Mouse (Mus musculus) duodenum, adult 2 months (tissue): ENCODE measurements around the gene Pcx. TPM values are rescaled to one million over a fixed set of nuclear protein-coding genes. Genes with fewer than 3 reads are reported as not detected.

ENCODE experiments used
- polyA plus RNA-seq: library from polyadenylated mRNA; depleted of rRNA; stranded (reverse); fragments of >200 nt; gene quantifications from 2 replicates; pipeline ENCODE4 v1.2.3, GENCODE M21; 2012; ENCODE audit warnings: low replicate concordance; rRNA removed

The Pcx gene
- 30.7 and 32.7 TPM in 2 replicates for polyA plus RNA-seq

DNA sequence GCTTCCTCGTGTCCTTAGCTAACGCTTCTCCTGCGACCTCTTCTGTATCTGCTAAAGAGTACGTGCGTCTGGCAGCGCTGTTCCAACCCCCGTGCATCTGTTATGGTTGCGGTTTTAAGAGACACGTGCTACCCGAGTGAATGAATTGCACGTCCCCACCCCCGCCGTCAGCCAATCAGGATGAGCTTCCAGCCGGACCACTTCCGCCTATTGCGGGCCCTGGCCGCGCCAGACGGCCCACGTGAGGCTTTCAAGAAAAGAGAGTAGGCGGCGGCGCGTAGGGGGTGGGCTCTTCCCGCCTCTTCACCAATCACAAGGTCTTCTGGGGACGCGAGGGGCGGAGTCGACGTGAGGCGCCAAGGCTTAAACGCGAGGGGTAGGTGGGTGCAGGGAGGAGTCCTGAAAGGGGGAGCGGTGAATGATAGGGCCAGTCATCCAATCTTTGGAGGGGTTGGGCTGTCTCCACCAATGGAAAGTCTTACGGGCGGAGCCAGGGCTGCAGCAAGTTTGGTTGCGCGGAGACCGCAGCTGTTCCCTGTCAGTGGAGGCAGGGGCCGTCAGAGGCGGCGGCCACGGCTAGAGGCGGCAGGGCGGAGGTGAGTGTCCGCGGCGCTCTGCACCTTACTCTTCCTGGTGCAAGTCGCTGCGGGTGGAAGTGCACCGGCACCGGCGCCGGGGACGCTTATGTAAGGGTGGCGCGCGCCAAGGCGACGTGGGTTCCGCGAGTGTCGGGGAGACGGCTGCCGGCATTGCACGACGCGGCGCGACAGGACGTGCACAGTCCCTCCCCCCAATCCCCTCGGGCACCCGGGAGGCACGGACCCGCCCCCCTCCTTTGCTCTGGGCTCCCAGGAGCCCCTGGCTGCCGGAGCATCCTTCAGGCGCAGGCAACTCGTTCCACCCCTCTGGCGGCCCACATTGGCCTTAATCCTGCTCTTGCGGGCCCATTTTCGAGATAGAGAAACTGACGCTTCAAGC, at the start of gene Pcx:
Gene Pcx (plus strand): TSS at position 487 of the 978 bp plus-strand sequence.

DNA sequence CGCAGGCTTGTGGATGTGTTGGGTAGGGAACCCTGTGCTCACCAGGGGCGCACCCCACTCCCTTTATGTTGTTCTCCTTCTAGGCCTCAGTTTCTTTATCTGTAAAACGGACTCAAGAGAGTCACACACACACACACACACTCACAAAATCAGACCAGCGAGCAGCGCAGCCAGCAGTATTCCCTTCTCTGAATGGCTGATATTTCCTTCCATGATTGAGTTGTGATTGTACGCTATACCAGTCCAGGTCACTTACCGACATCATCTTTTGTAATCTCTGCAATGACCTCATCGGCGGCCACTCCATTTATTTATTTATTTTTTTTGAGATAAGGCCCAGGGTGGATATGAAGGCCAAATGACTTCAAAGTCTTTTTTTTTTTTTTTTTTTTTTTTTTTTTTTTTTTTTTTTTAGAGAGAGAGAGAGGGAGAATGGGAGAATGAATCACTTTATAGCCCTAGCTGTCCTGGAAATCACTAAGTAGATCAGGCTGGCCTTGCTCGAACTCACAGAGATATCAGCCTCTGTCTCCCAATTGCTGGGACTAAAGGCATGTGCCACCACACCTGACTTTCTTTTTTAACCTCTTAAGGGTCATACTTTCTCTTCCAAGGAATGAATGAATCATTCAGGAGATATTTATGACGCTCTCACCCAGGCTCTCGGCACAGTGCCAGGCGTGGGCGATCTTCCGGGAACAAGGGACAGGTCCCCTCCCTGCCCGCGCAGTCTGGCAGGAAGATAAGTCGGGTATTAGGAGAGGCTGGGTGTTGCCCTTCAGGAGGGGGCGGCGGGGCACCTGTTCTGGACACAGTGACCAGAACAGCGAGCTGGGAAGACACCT, 32.7 kb upstream of the Pcx start, which contains the start of gene Syt12:
Gene Syt12 (minus strand): TSS at position 103 of the 845 bp plus-strand sequence.

DNA sequence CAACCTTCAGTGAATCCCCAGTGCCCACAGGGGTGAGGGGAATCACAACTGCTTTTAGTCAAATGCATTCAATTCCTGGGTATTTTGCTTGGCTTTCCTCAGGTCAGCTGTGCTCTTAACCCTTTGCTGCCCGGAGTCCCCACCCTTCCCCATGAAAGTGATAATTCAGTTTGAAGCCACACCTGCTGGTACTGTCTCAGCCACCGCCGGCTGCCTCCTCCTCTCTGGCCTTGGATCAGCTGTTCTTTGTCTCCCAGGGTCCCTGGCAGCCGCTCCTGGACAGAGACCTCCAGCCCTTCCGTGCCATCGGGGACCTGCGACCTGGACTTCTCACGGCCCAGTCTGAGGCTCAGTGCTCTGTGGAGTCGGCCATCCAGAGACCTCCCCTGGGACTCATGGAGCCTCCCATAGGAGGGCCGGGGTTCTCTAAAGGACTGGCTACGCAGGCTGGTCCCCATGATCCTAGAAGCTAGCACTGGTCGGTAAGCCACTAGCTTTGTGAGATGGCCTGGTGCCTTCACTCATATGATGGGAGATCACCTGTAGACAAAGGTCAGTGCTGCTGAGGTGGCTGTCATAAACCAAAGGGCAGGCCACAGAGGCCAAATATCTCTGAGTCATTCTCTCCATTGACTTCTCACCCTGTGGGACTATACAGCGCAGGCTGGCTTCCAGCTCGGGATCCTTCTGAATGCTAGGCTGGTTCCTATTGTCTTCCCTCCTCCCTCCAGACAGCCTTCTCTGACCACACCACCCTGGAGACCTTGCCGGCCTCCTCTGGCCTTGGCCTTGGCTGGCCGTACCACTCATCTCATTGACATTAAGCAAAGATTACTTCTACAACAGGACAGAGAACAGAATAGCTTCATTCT, 12.0 kb upstream of the Pcx start, which contains the start of gene 2010003K11Rik:
Gene 2010003K11Rik (minus strand): TSS at position 522 of the 872 bp plus-strand sequence.

DNA sequence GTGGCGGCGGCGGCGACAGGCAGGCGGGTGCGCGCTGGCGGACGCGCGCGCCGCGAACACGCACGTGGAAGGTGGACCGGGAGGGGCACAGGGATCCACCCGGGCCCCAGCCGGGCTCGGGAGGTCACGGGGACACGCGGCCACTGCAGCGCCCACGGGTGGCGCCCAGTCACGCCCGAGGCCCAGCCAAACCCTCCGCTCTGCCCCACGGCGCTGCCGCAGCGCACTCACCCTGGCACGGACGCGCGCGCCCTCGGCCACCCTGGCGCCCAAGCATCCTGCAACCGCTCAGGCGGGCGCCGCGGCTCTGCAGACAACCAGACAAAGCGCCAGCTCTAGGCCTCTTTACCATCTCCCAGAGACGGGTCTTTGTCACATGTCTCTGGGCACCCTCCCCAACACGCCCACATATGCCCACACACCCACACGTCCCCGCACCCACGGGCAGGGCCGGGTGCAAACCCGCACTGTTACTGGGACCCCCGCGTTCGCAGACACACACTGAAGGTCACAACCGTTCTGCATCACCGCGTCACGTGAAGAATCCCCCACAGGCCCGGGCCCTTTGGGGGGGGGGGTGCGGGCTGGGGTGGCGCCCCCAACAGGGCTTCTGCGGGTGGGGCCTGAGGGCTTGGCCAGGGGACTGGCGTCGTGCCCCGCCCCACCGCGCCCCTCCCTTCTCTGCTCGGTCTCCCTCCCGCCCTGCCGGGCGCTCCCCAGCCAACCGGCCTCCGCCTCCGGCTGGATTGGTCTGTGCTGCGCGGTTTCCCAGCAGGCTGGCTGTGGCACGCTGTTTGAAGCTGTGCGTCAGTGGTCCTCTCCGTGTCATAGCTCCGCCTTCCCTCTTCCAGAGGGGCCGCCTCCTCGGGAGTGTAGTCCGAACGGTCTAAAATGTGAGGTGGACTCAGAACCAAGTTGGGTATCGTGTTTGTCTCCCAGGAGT, 105.2 kb downstream of the Pcx start, which contains the start of gene Lrfn4:
Gene Lrfn4 (minus strand): TSS at position 517 of the 943 bp plus-strand sequence.

DNA sequence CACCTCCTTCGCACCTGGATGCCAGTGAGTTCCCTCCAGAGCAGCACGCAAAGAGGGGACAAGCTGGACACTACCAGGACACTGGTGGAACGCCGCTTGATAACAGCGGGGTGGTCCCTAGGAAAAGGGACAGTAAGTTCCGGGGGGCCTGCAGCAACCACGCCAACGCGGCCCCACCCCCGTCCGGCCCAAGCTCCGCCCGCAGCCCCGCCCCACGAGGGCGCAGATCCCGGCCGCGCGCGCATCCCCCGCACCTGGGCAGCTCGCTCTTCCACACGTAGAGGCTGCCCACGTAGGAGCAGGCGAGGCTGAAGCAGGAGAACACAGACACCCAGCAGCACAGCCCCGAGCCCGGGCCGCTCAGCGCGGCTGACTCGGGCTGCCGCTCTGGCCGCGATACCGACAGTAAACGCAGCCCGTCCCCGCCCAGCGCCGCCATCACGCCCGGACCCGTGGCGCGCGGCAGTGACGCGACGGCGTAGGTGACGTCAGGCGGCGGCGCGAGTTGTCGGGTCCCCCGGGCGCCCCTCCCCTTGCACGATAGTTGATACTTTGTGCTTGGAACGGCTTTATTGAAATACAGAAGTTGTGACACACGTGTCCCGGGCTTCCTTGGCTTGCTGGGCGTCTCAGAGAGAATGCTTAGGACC, 115.0 kb downstream of the Pcx start, which contains the start of gene Rce1:
Gene Rce1 (minus strand): TSS at position 463 of the 650 bp plus-strand sequence.

Other genes starting within 250 kb of the Pcx start
- gene Ssh3, start 241.3 kb upstream of the Pcx start, polyA plus RNA-seq: 70.2 and 100 TPM in 2 replicates
- 0.83 and 3.0 TPM in 2 replicates for gene Ankrd13d, start 227.3 kb upstream of the Pcx start, polyA plus RNA-seq
- 75.3 and 106 TPM in 2 replicates for gene Grk2, start 204.2 kb upstream of the Pcx start, polyA plus RNA-seq
- gene Kdm2a, start 112.2 kb upstream of the Pcx start, polyA plus RNA-seq: 46.8 and 50.4 TPM in 2 replicates
- gene Rhod, start 71.0 kb upstream of the Pcx start, polyA plus RNA-seq: 27.7 and 141 TPM in 2 replicates
- gene Syt12, start 33.0 kb upstream of the Pcx start, polyA plus RNA-seq: 2.9 and 15.8 TPM in 2 replicates
- 87.4 and 199 TPM in 2 replicates for gene 2010003K11Rik, start 11.9 kb upstream of the Pcx start, polyA plus RNA-seq
- gene Lrfn4, start 105.2 kb downstream of the Pcx start, polyA plus RNA-seq: 16.3 and 25.3 TPM in 2 replicates
- gene Rce1, start 115.2 kb downstream of the Pcx start, polyA plus RNA-seq: 89.0 and 128 TPM in 2 replicates
- gene Gm960, start 188.2 kb downstream of the Pcx start, polyA plus RNA-seq: 0.21 and 0.38 TPM in 2 replicates
- gene Sptbn2, start 200.7 kb downstream of the Pcx start, polyA plus RNA-seq: 0.15 and 0.36 TPM in 2 replicates
- 1.6 and 1.9 TPM in 2 replicates for gene Rbm4b, start 246.0 kb downstream of the Pcx start, polyA plus RNA-seq